Mouse (Mus musculus) midbrain, embryonic 11.5 days (tissue): ENCODE results near the gene St8sia1. TPM values are rescaled to one million over a fixed set of nuclear protein-coding genes. Genes with fewer than 3 reads are reported as not detected.

Experiments used
- ATAC-seq: fragments of 200-750 bp; cut with Nextera tagmentation; 2 replicates; pipeline ENCODE4 v1.8.0; 2017; ENCODE audit warnings: moderate TSS enrichment, moderate library complexity; ENCODE audit not compliant: low FRiP score
- DNase-seq: peaks from one replicate; pipeline ENCODE4 v3.0.0; 2015; ENCODE audit warnings: low spot score; ENCODE audit errors: missing footprints
- H3K27ac ChIP-seq: fragments of 300-500 bp; sonication (generic); 2 replicates; pipeline ENCODE4 v1.5.1; 2014; ENCODE audit warnings: low read depth, low read length
- H3K27me3 ChIP-seq: fragments of 300-500 bp; sonication (generic); 2 replicates; pipeline ENCODE4 v1.6.1; 2014; ENCODE audit warnings: mild to moderate bottlenecking, low read length, moderate library complexity, mixed read lengths; ENCODE audit not compliant: control insufficient read depth, insufficient read depth
- H3K36me3 ChIP-seq: fragments of 300-500 bp; sonication (generic); 2 replicates; pipeline ENCODE4 v1.6.1; 2014; ENCODE audit warnings: mild to moderate bottlenecking, low read length, moderate library complexity, mixed read lengths; ENCODE audit not compliant: control insufficient read depth, insufficient read depth
- H3K4me1 ChIP-seq: fragments of 300-500 bp; sonication (generic); 2 replicates; pipeline ENCODE4 v1.6.1; 2014; ENCODE audit warnings: low read length; ENCODE audit not compliant: control insufficient read depth, insufficient read depth
- H3K4me2 ChIP-seq: fragments of 300-500 bp; sonication (generic); 2 replicates; pipeline ENCODE4 v1.6.1; 2014; ENCODE audit warnings: mild to moderate bottlenecking, moderate library complexity
- H3K4me3 ChIP-seq: fragments of 300-500 bp; sonication (generic); 2 replicates; pipeline ENCODE4 v1.5.1; 2014; ENCODE audit warnings: low read depth, low read length
- H3K9ac ChIP-seq: fragments of 300-500 bp; sonication (generic); 2 replicates; pipeline ENCODE4 v1.6.1; 2014; ENCODE audit warnings: low read length
- H3K9me3 ChIP-seq: fragments of 300-500 bp; sonication (generic); 2 replicates; pipeline ENCODE4 v1.6.1; 2016; ENCODE audit warnings: low read length; ENCODE audit not compliant: control insufficient read depth
- WGBS: fragments of 180-500 bp; shearing (Covaris S2); extraction: QIAGEN DNeasy Blood & Tissue Kit; methylation state at CpG from one replicate; pipeline ENCODE4 v1.1.7; 2014; 5-methylcytosine and 5-hydroxymethylcytosine counted together
- polyA plus RNA-seq: library from polyadenylated mRNA; unstranded; fragments of >200 nt; fragmentation: Nextera tagmentation; extraction: Ambion mirVana; gene quantifications from 2 replicates; pipeline ENCODE4 v1.2.1, GENCODE M21; 2014

The St8sia1 gene
- polyA plus RNA-seq, 1 experiment from 2014 or later, result 3.8 TPM

DNA sequence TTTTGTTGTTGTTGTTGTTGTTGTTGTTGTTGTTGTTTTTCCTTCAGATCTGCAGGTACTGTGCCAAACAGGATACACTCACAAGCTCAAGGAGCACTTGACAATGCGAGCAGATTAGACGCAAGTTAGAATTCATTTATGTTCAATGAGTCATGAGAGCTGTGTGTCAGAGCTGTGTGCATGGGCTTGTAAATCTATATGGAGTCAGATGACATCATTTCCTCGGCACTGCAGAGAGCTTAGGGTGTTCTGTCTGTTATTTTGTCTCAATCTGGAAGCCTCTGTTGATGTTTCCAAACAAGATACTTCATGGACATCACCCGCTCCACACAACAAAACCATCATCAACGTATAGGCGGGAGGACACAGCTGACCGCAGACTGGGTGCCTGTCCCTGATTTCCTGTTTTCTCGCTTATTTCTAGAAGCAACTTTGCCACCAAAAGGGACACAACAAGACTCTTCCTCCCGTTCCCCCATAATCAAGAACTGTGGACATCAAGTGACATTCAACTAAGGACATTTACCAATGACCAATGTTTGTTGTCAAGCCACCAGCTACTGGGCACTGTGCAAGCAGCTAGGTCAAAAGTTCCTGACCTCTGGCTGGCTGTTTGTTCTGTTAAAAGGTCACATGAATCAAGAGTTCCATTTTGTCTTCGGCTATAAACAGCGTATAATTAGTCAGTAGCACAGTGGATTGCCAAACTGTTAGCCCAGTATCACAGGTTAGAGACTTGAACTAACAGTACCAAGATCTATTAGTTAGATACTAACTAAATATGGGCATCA lies 78.7 kb downstream of the St8sia1 start:
- no peak for ATAC-seq
- H3K4me2 ChIP-seq, result no peak overlapping the region
- no peaks in the 10 kb centered on the region for H3K36me3 ChIP-seq
- H3K4me3 ChIP-seq, result no peak overlapping the region
- H3K4me1 ChIP-seq, result no peaks in the 10 kb centered on the region
- 90% methylated on average over 11 of the region's 11 CpGs for WGBS
- H3K9ac ChIP-seq, result no peak overlapping the region
- no peaks in the 10 kb centered on the region for H3K27me3 ChIP-seq
- no peaks in the 10 kb centered on the region for H3K9me3 ChIP-seq
- no peak for DNase-seq
- H3K27ac ChIP-seq, result no peak overlapping the region

DNA sequence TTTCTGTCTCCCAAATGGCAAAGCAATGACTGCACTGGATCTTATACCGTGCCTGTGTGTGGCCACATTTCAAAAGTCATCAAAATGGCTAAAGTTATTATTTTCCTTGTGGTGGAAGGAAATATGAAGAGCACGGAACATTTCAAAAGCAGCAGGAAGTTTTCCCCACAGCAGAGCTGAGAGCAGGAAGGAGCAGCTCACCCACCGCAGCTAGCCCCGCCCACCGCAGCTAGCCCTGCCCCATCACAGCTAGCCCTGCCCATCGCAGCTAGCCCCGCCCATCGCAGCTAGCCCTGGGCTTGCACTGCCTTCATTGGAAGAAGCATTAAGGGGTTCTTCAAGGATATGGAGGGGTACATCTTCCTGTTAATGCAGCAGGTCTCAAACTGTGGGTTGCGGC lies 80.1 kb downstream of the St8sia1 start:
- DNase-seq (no peak), ATAC-seq (no peak)
- Histone ChIP-seq H3K27me3 (no peaks in the 10 kb centered on the region), H3K4me1 (0 out of 2 replicates have a peak, but pooled peaks cover 3% of the 10 kb centered on the region), H3K36me3 (no peaks in the 10 kb centered on the region), H3K9me3 (no peaks in the 10 kb centered on the region), H3K4me3 (no peak overlapping the region), H3K27ac (no peak overlapping the region), H3K9ac (no peak overlapping the region), H3K4me2 (no peak overlapping the region)
- WGBS, result 69% methylated on average over 9 of the region's 9 CpGs

DNA sequence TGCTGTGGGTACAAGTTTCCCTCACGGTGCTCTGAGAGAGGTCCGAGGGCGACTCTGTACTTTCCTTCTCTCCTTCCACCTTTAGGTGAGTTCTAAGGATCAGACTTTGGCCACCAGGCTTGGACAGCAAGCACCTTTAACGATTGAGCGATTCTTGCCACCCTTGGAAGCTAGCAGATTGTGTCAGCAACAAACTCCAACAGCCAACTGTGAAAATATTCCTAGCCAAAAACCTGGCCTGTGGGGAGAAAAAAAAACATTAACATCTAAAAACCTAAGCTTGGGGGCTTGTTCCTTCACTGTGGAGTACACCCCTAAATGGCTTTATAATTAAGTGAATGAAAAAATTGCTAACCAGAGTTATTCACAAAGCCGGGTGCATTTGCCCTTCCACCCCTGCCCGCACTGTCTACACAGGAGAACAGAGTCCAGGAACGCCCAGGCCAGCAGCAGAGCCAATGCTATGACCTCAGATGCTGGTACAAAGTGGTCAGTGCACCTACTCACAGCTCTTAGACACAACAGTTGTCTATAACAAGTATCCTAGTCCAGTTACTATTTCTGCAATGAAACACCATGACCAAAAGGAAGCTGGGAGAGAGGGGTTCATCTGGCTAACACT lies 83.3 kb downstream of the St8sia1 start:
- H3K36me3 ChIP-seq, result no peaks in the 10 kb centered on the region
- ATAC-seq (no peak), DNase-seq (no peak)
- no peak overlapping the region for H3K9ac ChIP-seq
- 91% methylated on average over 8 of the region's 8 CpGs for WGBS
- no peak overlapping the region for H3K4me2 ChIP-seq
- H3K4me3 ChIP-seq, result no peak overlapping the region
- H3K9me3 ChIP-seq, result no peaks in the 10 kb centered on the region
- no peak overlapping the region for H3K27ac ChIP-seq
- H3K27me3 ChIP-seq, result no peaks in the 10 kb centered on the region
- H3K4me1 ChIP-seq, result peaks cover 23% of the 10 kb centered on the region

DNA sequence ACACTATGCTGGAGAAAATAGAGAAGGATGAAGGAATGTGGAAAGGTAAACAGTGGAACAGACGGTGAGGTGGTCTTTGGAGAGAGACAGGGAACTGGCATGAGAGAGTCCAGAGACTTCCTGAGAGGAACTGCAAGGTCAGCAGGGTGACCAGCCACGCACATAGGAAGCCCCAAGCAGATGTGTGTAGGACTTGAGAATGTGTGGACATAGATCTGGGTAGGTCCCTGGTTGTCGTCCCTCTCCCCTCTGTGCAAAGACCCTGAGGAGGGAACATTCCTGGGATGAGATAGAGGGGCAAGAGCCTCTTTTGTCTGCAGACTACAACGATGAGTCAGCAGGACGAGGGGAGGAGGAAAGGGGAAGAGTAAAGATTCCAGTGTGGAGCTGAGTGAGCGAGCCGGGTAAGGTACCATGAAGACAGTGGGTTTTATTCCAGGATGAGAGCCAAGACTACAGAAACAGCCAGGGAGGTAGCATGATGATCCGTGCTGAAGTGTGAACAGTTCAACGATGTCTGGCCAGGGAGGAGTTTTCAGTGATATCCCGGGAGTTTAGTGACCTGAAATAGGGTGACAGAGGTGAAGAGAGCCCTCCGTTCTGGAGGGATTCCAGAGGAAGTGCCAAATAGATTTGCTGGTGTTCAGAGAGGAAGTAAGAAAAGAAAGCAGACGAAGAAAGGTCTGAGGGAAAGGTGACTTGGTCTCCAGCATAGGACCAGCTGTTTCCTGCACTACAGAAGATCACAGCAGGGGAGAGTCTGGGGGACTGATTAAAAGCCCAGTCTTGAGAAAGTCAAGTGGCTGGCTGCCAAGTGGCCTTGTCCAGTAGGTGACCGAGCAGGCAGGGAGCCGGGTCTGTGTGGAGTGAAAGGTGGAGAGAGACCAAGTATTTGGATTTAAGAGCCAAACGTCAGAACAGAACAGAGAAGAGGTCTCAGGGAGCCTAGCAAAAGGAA lies 85.2 kb downstream of the St8sia1 start:
- no peaks in the 10 kb centered on the region for H3K27me3 ChIP-seq
- no peaks in the 10 kb centered on the region for H3K36me3 ChIP-seq
- H3K27ac ChIP-seq, result peak overlapping the region; percentile 11; the same call in 1 of the 2 replicates
- H3K4me1 ChIP-seq, result peaks cover 28% of the 10 kb centered on the region
- H3K4me2 ChIP-seq, result no peak overlapping the region
- DNase-seq (peak; percentile 85), ATAC-seq (no peak)
- WGBS, result 55% methylated on average over 15 of the region's 15 CpGs
- no peaks in the 10 kb centered on the region for H3K9me3 ChIP-seq
- H3K9ac ChIP-seq, result no peak overlapping the region
- no peak overlapping the region for H3K4me3 ChIP-seq

DNA sequence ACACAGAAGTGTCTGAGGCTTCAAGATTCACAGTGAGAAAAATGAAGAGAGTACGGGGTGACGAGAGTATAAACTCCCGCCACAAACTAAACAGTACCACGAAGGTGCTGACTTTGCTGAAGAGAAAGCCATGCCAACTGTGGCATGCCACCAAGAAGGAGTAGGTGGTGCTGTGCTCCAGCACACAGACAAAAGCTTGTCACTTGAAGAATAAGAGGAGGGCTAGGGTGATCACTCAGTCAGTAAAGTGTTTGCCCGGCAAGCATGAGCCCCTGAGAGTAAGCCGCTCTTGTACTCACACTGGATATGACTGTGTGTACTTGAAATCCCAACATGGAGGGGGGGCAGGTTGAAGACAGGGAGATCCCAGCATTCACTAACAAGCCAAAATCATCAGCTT lies 87.0 kb downstream of the St8sia1 start:
- DNase-seq (peak; percentile 87), ATAC-seq (peak; percentile 31; the same call in 1 of the 2 replicates)
- H3K9me3 ChIP-seq, result no peaks in the 10 kb centered on the region
- H3K4me1 ChIP-seq, result peaks cover 30% of the 10 kb centered on the region
- peak overlapping the region; percentile 55 for H3K27ac ChIP-seq
- H3K27me3 ChIP-seq, result no peaks in the 10 kb centered on the region
- no peaks in the 10 kb centered on the region for H3K36me3 ChIP-seq
- H3K9ac ChIP-seq, result no peak overlapping the region
- no peak overlapping the region for H3K4me3 ChIP-seq
- H3K4me2 ChIP-seq, result no peak overlapping the region
- WGBS, result 53% methylated on average over 6 of the region's 6 CpGs

DNA sequence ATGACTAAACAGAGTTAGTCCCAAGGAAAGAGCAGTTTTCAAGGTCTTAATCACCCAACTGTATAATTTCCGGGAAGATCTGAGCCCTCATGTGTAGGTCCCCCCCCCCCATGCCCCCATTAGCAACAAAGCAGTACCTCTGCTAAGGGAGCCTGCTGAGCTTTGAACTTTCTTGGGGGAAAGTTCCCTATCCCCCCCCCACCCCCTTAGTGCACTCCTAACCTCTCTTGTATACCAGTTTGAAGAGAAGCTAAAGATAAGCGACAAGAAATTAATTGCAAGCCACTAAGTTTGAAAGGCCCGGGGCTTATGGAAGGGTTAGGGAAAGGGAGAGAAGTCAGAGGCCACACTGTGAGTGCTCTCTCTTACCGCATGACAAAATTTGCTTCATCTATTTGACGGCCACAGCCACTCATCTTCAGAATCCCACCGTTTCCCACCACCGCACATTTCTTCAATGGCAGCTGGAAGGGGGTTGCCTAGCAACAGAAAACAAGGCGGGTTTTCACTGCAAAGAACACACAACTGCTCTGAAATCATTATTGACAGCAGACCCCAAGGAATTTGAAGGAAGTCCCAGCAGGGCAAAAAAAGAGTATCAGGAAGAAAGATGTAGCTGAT lies 87.9 kb downstream of the St8sia1 start:
- ATAC-seq (peak; percentile 84), DNase-seq (peak; percentile 95)
- Histone ChIP-seq H3K4me1 (peaks cover 30% of the 10 kb centered on the region), H3K27me3 (no peaks in the 10 kb centered on the region), H3K4me3 (no peak overlapping the region), H3K36me3 (no peaks in the 10 kb centered on the region), H3K9ac (no peak overlapping the region), H3K4me2 (peak overlapping the region; percentile 19; the same call in 1 of the 2 replicates), H3K9me3 (no peaks in the 10 kb centered on the region), H3K27ac (peak overlapping the region; percentile 55)
- 5% methylated on average over 8 of the region's 8 CpGs for whole genome bisulfite sequencing

DNA sequence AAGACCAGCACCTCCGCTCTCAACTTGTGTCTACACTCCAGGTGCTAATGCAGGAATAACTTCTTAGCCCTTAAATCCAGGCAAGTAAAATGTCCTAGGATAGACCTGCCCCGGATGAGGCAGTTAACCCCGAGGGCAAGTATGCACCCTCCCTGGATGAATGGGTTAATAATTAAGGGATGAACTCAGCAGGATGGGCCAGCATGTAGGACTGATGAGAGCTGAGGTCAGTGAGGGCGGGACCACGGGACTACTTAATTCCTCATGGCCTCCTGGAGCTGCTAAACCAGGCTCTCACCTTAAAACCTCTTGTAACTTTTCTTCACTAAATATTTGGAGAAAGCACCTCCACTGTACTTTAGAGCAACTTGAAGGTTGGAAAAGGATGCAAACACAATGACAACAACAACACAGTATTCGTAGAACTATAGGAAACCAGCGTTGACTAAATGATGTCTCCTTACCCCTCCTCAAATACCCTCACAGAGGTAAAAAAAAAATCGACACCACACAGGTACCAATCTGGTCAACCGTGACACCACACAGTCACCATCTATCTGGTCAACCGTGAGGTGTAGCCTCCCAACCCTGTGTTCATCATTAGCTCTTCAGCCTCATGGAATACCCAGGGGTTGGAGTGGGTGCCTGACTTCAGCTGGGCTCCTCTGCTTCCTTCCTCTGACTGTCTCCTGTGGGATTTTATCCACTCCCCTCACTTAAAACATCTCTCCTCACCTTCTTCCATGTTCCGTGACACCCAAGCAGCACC lies 90.3 kb downstream of the St8sia1 start:
- ATAC-seq (no peak), DNase-seq (no peak)
- Histone ChIP-seq H3K9ac (no peak overlapping the region), H3K4me1 (peaks cover 26% of the 10 kb centered on the region), H3K9me3 (no peaks in the 10 kb centered on the region), H3K4me2 (no peak overlapping the region), H3K4me3 (no peak overlapping the region), H3K36me3 (no peaks in the 10 kb centered on the region), H3K27ac (no peak overlapping the region), H3K27me3 (no peaks in the 10 kb centered on the region)
- 82% methylated on average over 11 of the region's 11 CpGs for WGBS

DNA sequence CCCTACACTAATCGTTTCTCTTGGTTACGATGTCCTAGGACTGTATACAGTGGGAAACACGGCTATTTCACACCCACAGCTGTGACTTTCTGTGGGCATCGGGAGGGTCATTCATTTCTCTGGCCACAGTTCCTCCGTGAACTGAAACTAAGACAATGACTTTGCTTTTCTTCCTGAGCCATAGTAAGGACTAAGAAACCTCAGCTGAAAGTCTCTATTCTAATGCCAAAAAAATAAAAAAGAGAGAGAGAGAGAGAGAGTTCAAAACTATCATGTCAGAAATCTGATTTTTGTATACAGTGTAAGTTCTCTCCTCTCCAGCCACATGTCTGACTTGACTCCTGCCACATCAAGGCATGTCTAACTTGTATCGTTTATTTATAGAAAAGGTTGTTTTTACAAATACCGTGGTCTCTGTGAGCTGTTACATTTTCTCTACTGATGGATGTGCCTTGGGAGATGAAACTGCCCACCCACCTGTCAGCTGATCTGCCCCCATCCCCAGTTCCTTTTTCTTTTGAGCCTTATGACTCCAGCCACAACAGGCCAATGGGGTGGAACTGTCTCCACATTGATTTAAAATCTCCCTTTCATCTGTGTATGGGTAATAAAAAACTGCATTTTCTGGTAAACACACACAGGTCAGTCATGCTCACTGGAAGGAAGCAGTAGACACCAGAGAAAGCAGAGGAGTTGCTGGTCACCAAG lies 94.4 kb downstream of the St8sia1 start:
- ATAC-seq (no peak), DNase-seq (no peak)
- WGBS, result 90% methylated on average over 7 of the region's 7 CpGs
- Histone ChIP-seq H3K36me3 (no peaks in the 10 kb centered on the region), H3K9me3 (no peaks in the 10 kb centered on the region), H3K27me3 (no peaks in the 10 kb centered on the region), H3K4me2 (no peak overlapping the region), H3K9ac (no peak overlapping the region), H3K27ac (no peak overlapping the region), H3K4me3 (no peak overlapping the region), H3K4me1 (peaks cover 13% of the 10 kb centered on the region)
